In genomic region chr2:150664152-150664920, GRCm38 (mm10) we compare ENCODE assay signal across 13 mouse cellular contexts. TPM values are rescaled to one million over a fixed set of nuclear protein-coding genes. Genes with fewer than 3 reads are reported as not detected.
DNase-seq lines count a peak whose midpoint lies in the region; ATAC-seq and TF ChIP-seq lines count a peak whose summit lies in the region.
"Had no signal": no experiment of that assay in that cellular context is flagged by ENCODE, and none has a peak within 500 bp of the region (broad histone marks: within the 10 kb centered on the region; RNA-seq: fewer than 3 reads in every experiment).

No protein-coding gene starts in this region.

- H3K27me3 ChIP-seq in heart, postnatal 0 days (ENCODE audit: control insufficient read depth, insufficient read depth, low read length) = no peaks in the 10 kb centered on the region
- no peaks in the 10 kb centered on the region for H3K27me3 ChIP-seq in stomach, embryonic 15.5 days (replicated peaks)

- H3K4me2 ChIP-seq in heart, postnatal 0 days (ENCODE audit: low read depth, low read length) = no peak overlapping the region
- H3K4me2 ChIP-seq in stomach, embryonic 15.5 days = no peak overlapping the region
- H3K4me2 ChIP-seq: embryonic facial prominence, embryonic 12.5 days had no signal

- no peak for TF ChIP-seq CTCF in heart, postnatal 0 days (IDR thresholded peaks at IDR 0.05; ENCODE audit: low read depth)

- no peak for ATAC-seq in heart, postnatal 0 days (ENCODE audit: insufficient read depth, low read depth)
- no peak for ATAC-seq in stomach, embryonic 15.5 days (ENCODE audit: insufficient read depth, low FRiP score, low read depth)

- H3K9ac ChIP-seq in heart, postnatal 0 days (replicated peaks; ENCODE audit: low read depth, low read length) = no peak overlapping the region
- H3K9ac ChIP-seq in stomach, embryonic 15.5 days = no peak overlapping the region
- H3K9ac ChIP-seq: embryonic facial prominence, embryonic 12.5 days had no signal

- no peaks in the 10 kb centered on the region for H3K36me3 ChIP-seq in heart, postnatal 0 days (replicated peaks; ENCODE audit: control insufficient read depth, insufficient read depth, low read length)
- H3K36me3 ChIP-seq in stomach, embryonic 15.5 days = no peaks in the 10 kb centered on the region
- H3K36me3 ChIP-seq: embryonic facial prominence, embryonic 12.5 days had no signal

- peak overlapping the region; percentile 73 for H3K27ac ChIP-seq in heart, postnatal 0 days (ENCODE audit: low read depth)
- H3K27ac ChIP-seq in stomach, embryonic 15.5 days = peak overlapping the region; percentile 36
- H3K27ac ChIP-seq: embryonic facial prominence, embryonic 12.5 days had no signal

- H3K4me3 ChIP-seq in heart, postnatal 0 days (ENCODE audit: low read depth, low read length) = no peak overlapping the region
- no peak overlapping the region for H3K4me3 ChIP-seq in stomach, embryonic 15.5 days (replicated peaks)
- H3K4me3 ChIP-seq: embryonic facial prominence, embryonic 12.5 days had no signal

- WGBS in heart, postnatal 0 days = 59% methylated on average over 5 of the region's 5 CpGs
- 72% methylated on average over 5 of the region's 5 CpGs for WGBS in stomach, embryonic 15.5 days

- peaks cover 27% of the 10 kb centered on the region for H3K4me1 ChIP-seq in heart, postnatal 0 days (ENCODE audit: control insufficient read depth, insufficient read depth)
- peaks cover 25% of the 10 kb centered on the region for H3K4me1 ChIP-seq in stomach, embryonic 15.5 days

- peak; percentile 73 for DNase-seq in heart, adult 11 months
- no peak for DNase-seq in heart, adult 9 months (ENCODE audit: low spot score in 2 of 2)
- peak; percentile 55 for DNase-seq in kidney, postnatal 14 days
- DNase-seq in kidney, postnatal 4 days = no peak
- peak; percentile 5 for DNase-seq in heart, postnatal 0 days (ENCODE audit: low spot score)
- no peak for DNase-seq in left cerebral cortex, adult 18-20 months (ENCODE audit: low spot score in 2 of 2)
- DNase-seq in MN1 (ENCODE audit: low spot score) = no peak
- DNase-seq: gastrocnemius, postnatal 14 days had no signal

- no peak for TF ChIP-seq EP300 in heart, postnatal 0 days (IDR thresholded peaks at IDR 0.05; ENCODE audit: low read depth)

- H3K9me3 ChIP-seq in heart, postnatal 0 days (replicated peaks; ENCODE audit: control insufficient read depth, low read length) = no peaks in the 10 kb centered on the region
- no peaks in the 10 kb centered on the region for H3K9me3 ChIP-seq in stomach, embryonic 15.5 days
- H3K9me3 ChIP-seq: embryonic facial prominence, embryonic 12.5 days had no signal

RNA-seq across cellular contexts. Expression of gene Acss1, which starts 4.0 kb away (rescaled TPM):
- 43.0 and 59.2 TPM in 2 replicates for total RNA-seq in heart, postnatal 0 days (2014; rRNA removed; ENCODE audit: low replicate concordance)
- 17.0 and 18.5 TPM in 2 replicates for polyA plus RNA-seq in heart, postnatal 0 days (2015; fragmentation: Nextera tagmentation; extraction: Ambion mirVana)
- 27.8 and 30.9 TPM in 2 replicates for polyA plus RNA-seq in stomach, embryonic 15.5 days (2015; fragmentation: Nextera tagmentation; extraction: Ambion mirVana)
- 10 to 100 TPM; 17.7 to 18.3 TPM for total RNA-seq in left cerebral cortex, adult 18-20 months (2021)
- polyA plus RNA-seq: C2C12 had no signal

RNA-seq across cellular contexts. Expression of gene Vsx1, which starts 24.8 kb away (rescaled TPM):
- not detected in 2 replicates for total RNA-seq in heart, postnatal 0 days (2014; rRNA removed; ENCODE audit: low replicate concordance)
- not detected in 2 replicates for polyA plus RNA-seq in heart, postnatal 0 days (2015; fragmentation: Nextera tagmentation; extraction: Ambion mirVana)
- not detected in 2 replicates for polyA plus RNA-seq in stomach, embryonic 15.5 days (2015; fragmentation: Nextera tagmentation; extraction: Ambion mirVana)
- total RNA-seq in left cerebral cortex, adult 18-20 months (2021) = not detected
- total RNA-seq: gastrocnemius, postnatal 14 days; megakaryocyte-erythroid progenitor cell, adult 5-6 weeks had no signal
- polyA plus RNA-seq: C2C12; embryonic facial prominence, embryonic 12.5 days; large intestine, adult 2 months had no signal

RNA-seq across cellular contexts. Expression of gene Apmap, which starts 56.0 kb away (rescaled TPM):
- total RNA-seq in heart, postnatal 0 days (2014; rRNA removed; ENCODE audit: low replicate concordance) = 8.5 and 14.4 TPM in 2 replicates
- 19.0 and 19.8 TPM in 2 replicates for polyA plus RNA-seq in heart, postnatal 0 days (2015; fragmentation: Nextera tagmentation; extraction: Ambion mirVana)
- polyA plus RNA-seq in stomach, embryonic 15.5 days (2015; fragmentation: Nextera tagmentation; extraction: Ambion mirVana) = 40.1 and 40.5 TPM in 2 replicates
- 10 to 100 TPM; 53.5 to 59.9 TPM for total RNA-seq in left cerebral cortex, adult 18-20 months (2021)

Comparison
In these comparisons a context has a peak if more than half of its experiments do, and no peak if none do; other contexts are left out.
1. DNase-seq: peak in heart, adult 11 months (single experiment), kidney, postnatal 14 days (single experiment) and heart, postnatal 0 days (single experiment); none in heart, adult 9 months (0 of 2), kidney, postnatal 4 days (0 of 2), left cerebral cortex, adult 18-20 months (0 of 2) and MN1 (single experiment).